Mouse (Mus musculus) frontal cortex, postnatal 14 days (tissue): ENCODE measurements at regions not wholly inside any gene's neighbourhood (a gene's known extent, or its start where the extent isn't known, plus 50 kb on each side); places are given as distances from the start of the nearest gene placed in this dataset.

ENCODE experiments used
- DNase-seq, 2 experiments: peaks; one replicate each; pipeline ENCODE4 v3.0.0; 2022; ENCODE audit warnings: low spot score in 2 of 2

DNA sequence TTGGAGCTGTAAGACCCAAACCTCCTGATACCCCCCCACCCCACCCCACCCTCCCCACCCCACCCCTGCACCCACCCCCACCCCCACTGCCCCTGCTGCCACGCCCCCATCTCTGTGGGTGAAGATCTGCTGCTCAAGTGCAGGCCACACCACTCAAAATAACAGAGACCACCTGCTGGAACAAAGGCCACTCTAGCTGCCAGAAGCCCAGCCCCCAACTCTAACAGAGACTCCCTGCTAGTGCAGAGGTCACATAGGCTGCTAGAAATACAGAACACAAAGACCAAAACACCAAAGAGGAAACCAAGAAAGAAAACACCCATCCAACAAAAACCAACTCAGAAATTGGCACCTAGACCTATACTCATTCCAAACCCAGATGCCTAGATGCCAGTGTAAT is 58.9 kb downstream of the Olfr267 start:
- no peak for DNase-seq

DNA sequence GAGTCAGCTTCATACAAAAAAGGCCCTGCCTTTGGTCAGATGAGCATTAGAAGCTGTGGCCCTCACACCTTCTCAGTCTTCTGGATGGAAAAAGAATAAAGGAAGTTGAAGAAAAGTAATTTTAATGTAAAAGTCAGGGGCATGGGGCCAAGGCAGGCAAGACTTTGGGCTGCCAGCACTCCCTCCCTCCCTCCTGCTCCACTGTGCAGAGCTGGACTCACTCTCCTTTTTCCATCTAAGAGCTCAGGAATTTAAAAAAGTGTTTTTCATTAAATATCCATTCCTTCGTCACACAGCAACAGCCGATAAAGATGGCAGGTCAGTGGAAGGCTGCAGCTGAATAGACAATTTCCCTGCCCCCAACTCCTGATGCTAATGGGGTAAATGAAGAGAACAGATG is 61.1 kb downstream of the Olfr267 start:
- no peak for DNase-seq

DNA sequence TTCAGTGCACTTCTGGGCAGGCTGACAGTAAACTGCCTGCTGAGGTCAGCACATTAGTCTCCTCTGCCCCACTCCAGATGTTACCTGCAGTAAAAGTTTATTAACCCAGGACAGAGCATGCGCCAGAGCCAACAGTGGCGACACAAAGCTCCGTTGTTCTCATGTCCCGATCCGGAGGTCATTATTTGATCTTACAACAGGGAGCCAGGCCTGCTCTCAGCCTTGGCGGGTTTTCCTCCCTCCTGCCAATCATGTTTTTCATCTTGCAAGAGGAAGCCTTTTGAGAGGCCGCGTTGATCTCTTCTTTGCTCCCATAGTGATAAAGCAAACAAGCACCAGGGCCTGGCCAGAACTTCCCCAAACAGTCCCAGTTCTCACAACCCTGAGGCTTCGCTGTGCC is 64.7 kb downstream of the Olfr267 start:
- peak in 1 of 2 experiments; percentile 16 for DNase-seq

DNA sequence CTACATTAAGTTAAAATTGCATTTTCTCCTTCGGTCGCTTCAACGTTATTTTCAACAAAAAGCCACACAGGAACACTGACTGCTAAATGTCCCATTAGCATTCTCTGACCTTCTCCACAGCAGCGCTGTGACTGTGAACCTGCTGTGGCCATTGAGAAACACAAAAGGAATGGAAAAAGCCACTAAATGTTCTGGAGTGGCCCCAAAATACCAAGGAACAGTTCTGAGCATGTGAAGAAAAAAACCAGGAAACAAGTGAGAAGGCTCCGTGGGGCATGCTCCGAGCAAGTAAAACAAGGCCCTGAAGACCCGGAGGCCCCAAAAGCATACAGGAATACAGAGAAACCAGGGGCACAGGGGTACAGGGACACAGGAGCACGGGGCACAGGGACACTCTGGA is 66.8 kb downstream of the Olfr267 start:
- no peak for DNase-seq

DNA sequence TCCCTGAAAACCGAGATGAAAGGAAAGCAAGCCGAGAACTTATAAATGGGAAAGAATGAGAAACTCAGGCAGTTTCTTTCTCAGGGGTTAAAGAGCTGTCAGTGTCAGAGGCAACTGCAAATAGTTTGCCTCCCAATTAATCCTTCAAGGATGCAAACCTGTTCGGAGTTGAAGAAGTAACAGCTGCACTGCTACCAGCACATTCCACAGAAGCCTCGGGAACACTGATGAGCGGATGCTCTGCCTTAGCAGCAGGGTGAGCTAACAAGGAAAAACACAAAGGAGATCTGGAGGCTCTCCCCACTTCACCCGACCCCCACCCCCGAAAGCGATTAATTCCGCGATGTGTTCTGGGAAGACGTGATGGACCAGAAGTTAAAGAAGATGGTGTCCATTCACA is 71.1 kb downstream of the Olfr267 start:
- no peak for DNase-seq

DNA sequence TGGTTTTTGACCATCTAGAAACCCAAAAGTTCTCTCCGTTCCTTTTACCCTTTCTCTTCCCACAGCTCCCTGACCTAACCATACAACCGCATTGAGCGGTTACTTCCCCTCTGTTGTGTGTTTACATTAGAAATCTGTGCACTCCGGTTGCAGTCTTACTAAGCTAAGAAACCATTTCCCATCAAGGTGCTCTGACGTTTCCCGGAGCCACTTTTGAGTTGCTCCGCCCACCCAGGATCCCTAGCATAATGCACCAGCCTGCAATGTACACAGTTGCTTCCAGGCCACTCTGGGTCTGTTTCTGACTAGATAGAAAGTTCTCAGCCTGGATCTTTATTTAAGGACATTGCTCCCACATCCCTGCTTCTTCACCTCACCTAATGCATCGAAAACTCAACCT is 71.7 kb downstream of the Olfr267 start:
- no peak for DNase-seq

DNA sequence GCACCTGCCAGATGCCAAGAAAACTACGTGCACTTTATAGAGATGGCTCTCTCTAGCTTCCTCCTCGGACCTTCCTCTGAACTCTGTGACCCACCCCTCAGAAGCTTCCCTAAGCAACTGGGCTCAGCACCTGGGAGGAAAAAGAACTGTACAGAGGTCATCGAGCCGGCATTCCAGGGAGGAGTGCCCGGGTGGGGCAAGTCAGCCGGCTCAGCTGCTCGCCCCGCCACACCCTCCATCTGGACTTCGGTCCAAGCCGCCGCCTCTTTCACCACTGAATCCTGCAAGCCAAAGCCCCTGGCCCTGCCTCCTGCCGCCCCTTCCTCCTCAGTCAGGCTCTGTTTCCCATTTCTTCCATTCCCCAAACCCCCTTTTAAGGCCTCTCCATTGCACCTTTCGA is 73.3 kb downstream of the Olfr267 start:
- DNase-seq = no peak

DNA sequence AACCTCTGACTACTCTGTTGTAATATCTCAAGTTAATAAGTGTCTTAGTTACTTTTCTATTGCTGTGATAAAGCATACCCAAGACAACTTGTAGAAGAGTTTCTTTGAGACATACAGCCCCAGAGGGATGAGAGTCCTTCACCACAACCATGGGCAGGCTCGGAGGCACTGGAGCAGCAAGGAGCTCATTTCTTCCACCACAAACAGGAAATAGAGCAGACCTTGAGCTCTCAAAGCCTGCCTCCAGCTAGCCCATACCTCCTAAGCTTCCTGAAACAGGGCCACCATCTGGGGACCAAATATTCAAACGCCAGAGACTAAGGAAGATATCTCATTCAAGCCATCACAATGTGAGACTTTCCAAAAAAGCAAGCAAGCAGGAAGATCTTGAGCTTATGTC is 74.6 kb downstream of the Olfr267 start:
- DNase-seq = no peak

DNA sequence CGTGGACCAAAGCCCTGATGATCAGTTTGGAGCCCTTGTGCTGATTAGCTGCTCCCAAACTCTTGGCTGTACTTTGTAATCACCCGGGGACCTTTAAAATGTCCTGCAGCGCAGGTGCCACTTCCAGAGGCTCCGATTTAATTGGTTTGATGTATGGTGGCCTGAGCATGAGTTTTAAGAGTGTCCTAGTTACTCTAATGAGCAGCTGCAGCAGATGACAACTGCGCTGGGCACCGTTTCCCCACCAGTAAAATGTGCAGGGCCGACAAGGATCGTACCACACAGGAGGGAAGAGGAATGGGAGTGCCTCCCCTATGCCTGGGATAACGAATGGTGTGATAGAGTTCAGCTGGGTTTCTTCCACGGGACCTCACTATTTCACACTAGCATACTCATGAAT is 75.3 kb downstream of the Olfr267 start:
- DNase-seq = no peak

DNA sequence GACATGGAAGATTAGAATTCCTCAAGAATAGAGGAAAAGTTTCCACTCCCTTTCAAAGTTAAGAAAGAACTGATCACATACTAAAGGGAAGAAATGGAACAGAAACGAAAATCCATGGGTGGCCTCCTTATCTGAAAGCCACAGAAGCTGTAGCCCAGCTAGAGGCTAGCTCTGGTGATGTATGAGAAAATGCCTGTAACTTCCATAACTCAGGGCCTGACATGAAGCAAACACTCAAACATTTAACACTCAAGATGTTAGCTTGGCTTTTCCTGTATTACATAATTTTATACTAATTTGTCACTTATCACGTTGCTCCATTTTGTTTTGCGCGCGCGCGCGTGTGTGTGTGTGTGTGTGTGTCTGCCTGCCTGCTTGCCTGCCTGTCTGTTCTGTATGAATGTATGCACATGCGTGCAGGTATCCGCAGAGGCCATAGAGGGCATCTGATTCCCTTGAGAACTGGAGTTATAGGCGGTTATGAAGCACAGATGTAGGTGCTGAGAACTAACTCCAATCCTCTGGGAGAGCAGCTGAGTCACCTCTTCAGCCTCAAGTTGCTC is 88.2 kb downstream of the Olfr267 start:
- DNase-seq = no peak

DNA sequence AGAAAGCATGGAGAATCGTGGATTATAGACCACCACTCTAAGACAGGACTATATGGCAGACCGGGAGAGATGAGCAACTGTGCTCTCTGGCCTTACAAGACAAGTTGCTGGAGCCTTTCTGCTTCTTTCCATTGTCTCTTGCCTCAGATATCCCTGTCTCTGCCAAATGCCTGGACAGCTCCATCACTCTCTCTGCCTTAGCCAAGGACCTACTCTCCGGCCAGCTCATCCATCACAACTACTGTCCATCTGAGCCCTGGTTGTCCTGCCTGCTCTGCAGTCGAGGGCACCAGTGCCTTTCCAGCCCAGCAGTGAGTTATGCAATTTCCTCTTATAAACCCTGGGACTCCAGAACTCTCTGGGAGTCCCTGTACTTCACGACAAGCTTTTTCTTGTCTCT is 88.7 kb downstream of the Olfr267 start:
- DNase-seq = no peak

DNA sequence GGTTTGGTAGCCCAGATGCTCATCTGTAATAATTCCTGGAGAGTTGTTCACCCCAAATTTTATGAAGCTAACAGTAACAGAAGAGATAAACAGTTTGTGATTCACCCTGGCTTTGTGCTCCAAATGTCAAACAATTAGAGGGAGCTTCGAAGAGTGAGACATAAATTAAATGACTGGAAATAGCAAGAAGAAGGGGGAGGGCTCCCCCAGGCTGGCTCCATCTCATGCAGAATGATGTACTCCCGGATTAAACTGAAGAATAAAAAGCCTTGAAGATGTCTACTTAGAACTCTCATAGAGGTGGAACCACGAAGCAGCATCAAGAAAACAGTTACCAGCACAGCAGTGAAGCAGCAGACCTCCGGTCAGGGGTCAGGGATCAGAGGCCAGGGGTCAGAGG is 90.8 kb downstream of the Olfr267 start:
- no peak for DNase-seq

DNA sequence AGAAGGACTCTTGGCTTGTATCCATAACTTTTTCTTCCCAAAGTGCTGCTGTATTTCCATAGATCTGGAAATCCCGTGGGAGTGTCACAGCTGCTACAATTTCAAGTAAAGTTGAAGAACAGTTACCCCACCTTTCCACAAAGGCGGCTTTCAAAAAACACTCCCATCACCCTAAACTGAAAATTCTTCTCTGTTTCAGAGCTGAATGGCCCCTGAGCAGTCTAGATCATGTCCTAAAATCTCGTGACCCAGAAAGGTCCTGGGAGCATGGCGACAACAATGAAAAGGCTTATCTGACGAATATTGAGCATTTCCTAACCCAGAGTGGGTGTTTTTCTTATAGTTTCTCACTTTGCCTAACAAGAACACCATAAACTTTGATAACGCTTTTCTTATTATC is 92.2 kb downstream of the Olfr267 start:
- DNase-seq = no peak

DNA sequence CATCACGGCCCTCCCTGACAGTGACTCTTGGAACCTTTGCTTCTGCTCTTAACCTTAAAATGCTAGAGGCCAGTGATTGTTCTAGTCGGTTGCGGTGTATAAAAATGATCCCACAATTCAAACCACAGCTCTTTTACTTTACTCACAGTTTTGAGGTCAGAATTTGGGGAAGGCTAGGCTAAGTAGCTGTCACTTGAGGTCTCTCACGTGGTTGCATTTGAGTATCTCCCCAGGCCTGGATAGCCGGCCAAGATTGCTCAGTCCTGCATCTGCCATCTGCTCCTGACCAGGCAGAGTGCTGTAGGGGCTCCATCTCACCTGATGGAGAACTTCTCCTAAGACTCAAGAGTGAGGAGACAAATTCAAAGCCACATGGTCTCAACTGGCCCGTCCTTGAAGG is 94.5 kb downstream of the Olfr267 start:
- no peak for DNase-seq

DNA sequence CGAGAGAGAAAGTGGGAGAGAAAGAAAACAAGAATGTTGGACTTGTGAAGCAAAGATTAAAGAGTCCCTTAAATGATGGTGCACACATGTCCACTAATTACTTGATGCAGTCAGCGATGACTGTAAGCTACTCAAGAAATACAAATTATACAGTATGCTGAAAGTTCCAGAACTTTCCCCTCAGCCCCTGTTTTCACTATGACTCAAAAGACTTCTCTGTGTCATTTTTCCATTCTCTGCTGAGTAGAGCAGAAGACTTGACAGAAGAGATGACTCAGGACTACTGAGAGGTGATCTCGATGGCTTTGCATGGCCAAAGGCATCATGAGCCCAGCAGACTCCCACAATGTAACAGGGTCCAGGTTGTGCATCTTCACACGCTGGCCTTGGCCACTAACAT is 105.6 kb downstream of the Olfr267 start:
- no peak for DNase-seq

DNA sequence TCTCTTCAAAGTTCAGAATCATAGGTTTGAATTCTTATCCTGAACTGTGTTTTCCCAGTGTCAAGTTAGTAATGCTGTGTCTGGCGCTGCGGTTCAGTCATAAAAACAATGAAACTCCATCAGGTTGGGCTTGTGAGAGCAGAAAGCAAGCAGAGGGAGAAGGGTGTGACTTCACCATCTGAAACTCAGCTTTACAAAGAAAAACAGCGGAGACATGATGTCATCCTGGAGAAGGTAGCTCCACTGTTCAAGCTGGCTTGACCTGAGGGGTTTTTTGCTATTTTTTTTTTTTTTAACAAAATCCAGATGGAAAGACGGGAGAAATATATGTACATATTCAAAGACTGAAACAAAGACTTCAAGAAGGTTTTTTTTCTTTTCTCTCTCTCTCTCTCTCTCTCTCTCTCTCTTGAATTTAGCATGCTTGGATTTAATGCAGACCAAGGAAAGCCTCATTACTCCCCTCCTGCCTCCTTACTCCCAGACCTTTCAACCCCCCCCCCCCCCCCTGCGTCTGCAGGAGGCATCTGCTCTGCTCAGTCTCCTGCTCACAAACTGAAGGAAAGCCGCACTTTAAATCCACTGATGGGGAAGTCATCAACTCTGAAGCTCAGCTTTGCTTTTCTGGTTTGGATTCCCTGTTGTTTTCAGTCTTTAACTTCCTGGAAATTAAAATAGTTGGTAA is 109.7 kb downstream of the Olfr267 start:
- no peak for DNase-seq

DNA sequence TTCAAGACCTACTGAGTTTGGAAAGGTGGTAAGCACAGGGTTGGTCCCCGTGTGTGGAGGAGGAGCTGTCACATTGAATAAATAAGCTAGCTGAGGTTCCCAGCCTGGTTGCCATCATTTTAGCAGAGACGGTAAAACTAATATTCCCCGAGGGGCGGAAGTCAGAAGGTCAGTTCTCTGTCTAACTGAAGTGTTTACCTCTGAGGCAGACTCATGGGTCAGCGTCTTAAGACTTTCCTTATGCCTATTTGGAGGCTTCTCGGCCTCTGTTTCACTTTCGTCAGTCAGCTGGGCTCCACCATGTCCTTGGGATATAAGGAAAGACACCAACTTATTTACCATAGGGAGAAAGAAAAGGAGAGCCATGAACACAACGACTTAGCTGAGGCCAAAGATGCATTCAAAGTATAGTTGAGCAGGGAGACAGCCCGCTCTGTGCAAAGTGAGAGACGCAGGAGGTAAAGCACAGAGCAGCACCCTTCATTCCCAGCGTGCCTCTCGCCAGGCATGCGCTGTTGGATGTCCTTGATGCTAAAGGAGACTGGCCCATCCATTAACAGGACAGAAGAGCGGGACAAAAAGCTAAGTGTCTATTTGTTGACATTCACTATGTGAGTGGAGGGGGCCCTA is 116.0 kb downstream of the Olfr267 start:
- no peak for DNase-seq

DNA sequence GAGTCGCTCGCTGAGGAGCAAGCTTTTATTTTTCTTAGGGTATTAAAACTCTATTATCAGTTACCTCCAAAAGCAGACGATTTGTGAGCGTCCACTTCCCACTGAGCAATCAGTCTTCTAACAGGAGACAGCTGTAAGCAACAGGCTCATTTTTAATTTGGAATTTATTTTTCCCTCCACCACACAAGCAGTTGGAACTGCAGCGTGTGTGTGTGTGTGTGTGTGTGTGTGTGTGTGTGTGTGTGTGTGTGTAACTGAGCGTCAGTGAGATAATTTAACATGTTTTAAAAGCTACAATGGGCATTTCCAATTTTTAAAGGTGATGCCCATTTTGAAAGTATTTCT is 116.6 kb downstream of the Olfr267 start:
- no peak for DNase-seq

DNA sequence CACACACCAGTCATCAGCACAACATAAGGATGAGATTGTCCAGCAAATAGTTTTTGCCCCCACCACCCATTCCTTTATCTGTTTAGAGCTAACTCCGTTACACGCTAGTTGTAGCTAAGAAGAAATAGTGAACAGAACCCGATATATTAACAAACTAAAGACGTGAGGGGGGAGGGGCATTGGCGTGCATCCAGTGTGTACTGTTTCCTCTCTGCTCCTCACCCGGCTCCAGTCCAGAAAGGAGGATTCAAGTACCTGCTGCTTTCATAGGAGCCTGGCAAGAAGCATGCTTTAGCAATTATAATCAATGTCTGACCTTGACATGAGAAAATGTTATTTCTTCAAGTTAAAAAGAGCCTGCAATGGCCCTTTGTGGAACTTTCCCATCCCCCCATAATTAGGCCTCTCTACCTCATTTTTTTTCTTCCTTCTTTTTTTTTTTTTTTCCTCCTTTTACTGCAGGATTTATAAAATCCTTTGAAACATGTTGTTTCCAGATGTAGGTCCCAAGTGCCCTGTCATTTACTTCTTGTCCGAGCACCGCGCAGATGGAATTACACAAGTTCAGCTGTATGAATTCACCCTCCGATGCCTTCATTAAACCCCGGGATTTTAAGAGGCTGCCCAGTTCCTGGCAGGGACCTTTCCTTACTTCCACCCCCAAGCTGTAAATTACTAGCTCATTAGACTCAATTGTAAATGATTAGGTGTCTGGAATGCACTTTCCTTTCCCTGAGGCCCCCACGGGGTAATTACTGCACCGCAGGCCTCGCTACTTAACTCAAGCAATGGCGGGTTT is 116.6 kb upstream of the Lpar1 start:
- DNase-seq = no peak

DNA sequence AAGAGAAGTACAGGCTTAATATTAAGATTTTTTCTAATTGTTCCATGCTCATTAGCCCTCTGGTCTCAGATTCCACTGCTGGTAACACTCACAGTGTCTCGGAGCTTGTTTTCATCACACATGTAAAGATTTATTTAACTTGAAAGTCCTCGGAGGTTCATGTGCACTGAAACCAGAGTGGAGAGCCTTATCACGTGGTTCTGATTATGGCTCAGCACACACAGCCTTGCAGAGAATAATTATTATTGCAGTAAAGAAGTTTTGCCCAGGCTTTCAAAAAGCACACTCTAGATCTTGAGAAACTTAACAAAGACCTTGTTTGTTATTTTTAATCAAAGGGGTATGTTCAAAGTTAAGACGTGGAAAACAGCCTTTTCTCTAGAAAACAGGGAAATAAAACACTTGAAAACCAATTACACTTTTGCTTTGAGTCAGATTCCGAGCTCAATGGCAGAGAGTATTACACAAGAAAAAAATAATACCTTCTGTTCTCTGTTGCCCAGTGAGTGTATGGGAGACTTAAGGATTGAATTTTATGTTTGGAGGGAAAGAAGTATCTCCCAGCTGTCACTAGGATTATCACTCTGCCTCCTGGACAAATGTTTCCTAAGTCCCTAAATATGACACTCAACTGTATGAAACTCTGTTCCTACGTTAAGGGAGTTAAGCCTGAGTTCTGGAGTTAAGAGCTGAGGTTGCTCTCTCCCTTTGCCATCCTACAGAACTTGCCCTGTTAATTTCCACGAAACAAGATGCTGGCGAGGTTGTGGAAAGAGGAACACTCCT is 114.9 kb upstream of the Lpar1 start:
- DNase-seq = no peak

DNA sequence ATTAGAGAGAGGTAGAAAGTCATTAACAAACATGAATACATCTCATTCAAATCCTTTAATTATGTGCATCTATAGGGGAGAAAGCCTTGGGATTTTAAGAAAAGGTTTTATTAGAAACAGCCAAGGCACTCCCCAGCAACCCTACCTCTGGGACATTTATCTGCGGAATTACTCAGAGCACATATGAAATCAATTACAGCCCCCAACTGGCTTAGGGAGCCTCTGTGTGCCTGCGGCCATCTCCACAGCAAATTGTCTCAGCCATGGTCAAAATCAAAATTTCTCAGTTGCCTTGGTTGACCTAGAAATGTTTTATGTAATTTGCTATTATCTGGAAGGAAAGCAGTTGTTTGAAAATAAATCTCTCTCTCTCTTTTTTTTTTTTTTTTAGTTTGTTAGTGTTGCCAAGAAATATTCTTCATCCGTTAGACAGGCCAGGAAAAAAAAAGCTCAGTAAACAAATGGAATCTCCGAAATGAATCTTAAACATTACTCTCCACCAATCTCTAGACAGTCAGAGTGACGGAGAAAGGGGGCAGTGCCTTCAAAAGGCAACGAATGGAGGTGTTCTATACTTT is 110.0 kb upstream of the Lpar1 start:
- no peak for DNase-seq

DNA sequence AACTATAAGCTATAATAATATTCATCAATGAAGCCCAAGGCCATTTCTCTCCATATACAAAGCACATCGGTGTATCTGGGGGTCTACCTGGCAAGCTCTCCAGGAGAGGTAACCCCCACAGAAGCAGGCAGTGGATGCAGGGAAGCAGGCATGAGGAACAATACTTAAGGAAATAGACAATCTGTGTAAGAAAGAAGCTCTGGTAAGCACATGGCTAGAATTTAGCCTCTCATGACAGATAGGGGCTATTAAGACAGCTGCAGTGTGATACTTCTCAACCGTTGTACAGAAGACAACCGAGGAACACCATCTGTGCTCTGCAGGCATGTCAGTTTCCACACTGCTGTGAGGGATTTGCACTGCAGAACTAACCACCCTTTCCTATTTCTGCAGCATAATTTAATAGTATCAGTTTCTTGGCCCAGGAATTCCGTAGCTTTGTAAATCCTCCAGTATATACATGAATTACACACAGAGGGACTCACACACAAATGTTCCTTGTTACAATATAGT is 108.1 kb upstream of the Lpar1 start:
- DNase-seq = no peak
